Mouse (Mus musculus) adrenal gland, adult 2 months (tissue): ENCODE measurements at regions not wholly inside any gene's neighbourhood (a gene's known extent, or its start where the extent isn't known, plus 50 kb on each side); places are given as distances from the start of the nearest gene placed in this dataset.

ENCODE experiments used
- DNase-seq: peaks from one replicate; pipeline ENCODE4 v3.0.0; 2021

DNA sequence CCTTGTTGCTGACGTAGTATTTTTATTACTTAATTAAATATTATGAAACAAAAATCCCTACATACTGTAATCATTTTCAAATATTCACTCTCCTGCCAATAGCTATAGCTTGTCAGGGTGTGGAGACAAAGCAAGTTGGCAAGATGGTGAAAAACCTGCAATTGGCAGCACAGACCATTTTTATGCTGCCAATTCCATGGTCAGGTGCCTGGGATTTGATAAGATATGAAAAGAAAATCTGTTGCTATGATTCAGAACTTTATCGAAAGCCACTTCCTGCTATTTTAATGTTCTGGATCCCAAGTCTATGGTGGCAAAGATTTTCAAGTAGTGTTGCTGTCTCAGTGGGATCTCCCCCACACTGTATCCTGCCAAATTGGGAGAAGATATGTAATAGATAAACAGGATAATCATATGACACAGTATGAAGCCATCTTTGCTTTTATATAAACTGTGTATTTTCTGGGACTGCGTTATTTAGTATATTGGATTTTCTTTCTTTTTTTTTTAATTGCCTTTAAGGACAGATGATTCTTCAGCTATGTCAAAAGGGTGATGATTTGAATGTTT is 165.3 kb upstream of the Lrrc3b start:
- DNase-seq: no peak

DNA sequence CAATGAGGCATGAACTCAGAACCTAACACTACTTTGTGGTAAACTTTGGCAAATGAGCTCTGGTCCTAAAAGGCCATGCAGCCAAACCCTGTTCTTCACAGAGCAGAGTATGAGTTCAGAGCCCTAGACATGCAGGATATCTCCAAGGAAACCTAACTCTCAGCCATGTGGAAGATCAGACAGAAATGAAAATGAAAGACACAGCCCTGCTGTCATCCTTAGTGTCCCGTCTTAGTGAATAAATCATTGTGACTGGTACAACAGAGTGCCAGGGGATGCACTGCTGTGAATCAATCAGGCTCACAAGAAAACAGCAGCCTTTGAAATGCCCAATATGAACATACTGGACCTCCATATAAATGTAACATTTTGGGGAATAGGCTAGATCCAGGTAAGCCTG is 171.4 kb upstream of the Lrrc3b start:
- DNase-seq: no peak

DNA sequence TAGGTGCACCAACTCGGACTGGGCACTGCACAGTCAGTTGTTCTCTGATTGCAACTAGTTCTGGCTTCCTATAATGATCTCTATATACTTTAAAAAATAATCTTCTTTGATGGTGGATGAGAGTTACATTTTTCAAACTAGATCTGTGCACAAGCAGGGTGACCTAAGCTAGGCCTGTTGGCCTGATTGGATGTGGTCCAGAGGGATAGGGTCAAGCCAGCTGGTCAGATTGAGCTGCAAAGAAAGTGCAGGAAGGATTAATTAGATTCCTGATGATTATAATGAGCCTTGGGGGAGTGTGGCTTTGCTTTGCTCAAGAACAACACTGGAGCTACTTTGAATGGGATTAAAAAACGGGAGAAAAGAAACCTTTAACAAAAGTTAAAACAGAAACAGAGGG is 195.8 kb upstream of the Lrrc3b start:
- no peak for DNase-seq

DNA sequence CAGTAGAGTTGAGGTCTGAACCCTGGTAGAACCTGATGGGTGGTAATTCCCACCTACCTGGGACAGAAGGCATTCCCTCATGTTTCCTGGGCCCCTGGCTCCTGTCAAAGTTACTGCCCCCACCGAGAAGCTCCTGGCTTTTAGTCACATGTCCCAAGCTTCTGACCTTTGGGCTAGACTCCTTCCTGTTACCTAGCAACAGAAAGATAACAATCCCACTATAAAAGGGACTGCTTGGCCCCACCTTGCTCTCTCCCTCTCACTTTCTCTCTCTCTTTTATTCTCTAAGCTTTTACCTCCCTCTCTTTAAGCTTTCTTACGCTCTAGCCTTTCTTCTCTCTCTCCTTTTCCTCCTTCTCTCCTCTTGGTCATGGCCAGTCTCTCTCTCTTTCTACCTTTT is 198.9 kb upstream of the Lrrc3b start:
- DNase-seq: no peak

DNA sequence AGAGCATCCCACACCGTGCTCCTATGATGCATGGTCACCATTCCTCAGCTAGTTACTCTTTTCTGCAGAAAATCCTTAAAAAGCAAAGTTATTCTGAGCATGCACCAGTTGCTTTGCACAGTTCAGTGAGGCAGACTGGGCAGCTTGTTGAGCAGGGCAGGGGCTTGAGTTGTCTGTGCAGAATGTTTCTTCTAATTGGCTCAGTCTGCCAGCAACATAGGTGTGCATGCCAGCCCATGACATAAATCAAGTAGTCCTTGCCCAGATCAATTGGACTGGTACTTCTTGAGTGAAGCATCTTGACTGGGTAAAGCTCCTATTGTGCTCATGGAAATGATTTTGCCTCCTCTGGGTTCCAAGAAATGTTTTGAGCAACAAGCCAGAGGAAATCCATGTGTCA is 200.1 kb upstream of the Lrrc3b start:
- no peak for DNase-seq

DNA sequence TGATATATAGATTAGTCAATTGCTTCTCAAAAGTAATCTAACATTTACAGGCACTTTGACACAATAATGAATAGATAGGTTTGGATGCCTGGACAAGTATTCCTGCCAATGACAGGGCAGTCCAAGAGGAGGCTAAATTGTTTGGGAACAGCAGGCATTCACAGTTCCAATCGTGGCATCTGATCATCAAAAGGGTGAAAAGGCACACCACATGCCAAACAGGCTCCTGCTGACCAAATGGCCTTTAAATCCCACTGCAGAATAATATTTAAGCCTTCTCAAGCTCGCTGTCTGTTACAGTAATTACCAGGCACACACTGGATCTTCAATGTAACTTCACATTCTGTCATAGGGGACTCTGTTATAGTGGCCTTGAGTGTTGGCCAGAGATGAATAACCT is 222.1 kb upstream of the Lrrc3b start:
- DNase-seq: peak; percentile 13

DNA sequence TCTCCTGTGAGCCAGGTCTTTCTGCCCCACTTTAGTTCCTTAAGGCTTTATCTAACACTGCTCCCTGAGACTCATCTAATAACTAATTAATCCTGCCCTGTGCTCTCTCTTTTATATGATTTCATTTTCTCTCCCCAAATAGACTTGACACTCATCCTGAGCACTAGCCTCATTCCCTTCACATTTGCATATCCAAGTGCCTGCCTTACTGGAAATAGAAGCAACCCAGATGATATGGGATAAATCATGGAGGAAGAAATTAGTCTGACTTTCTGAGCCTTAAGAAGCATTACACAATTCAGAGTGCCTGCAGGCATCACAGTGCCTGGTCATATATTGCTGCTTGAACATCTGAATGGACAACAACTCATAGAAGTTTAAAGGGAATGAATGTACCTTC is 233.5 kb upstream of the Lrrc3b start:
- DNase-seq: no peak

DNA sequence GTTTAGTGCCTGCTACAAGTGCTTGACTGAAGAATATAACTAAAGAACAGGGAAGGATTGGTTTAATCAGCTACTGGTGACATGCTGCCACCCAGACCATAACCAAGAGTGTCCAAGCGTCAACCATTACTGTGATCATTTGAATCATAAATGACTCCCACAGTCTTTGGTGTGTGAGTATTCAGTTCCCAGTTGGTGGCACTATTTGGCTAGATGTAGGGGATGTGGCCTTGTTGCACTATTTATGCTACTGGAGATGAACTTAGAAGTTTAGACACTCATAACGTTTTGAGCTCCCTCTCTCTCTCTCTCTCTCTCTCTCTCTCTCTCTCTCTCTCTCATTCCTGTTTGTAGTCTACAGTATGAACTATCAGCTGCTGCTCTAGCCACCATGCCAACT is 238.4 kb upstream of the Lrrc3b start:
- DNase-seq: no peak

DNA sequence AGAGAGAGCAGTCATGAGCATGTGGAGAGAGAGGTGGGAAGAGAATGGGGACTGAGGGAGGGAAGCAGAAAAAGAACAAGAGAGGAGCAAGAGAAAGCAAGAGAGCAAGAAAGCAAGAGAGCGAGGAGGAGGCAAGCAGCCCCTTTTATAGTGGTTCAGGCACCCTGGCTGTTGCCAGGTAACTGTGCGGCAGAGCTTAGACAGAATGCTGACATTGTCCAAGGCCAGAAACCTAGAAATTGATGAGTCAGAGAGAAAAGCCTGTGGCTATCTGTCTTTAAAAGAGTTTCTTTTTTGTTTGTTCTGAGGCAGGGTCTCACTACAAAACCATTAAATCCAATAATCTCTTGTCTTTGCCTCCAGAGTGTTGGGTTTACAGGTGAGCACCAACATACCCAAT is 240.7 kb upstream of the Lrrc3b start:
- peak; percentile 31 for DNase-seq

DNA sequence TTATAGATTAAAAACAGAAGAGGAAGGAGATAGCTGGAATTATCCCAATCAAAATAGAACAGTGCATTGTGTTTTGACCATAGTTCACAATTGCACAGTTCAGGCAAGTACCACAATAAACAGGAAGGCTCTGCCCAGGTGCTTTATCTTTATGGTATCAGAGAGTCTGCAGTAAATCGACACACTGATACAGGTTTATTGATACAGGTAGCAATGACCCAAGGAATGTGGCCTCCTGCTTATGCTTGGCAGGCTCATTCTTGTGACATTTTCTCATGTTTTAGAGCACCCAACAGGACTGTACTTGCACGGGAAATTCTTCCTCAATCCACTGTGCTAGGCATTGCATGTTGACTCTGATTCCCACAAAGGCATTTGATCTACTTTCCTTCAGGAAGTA is 259.2 kb upstream of the Lrrc3b start:
- DNase-seq: no peak

DNA sequence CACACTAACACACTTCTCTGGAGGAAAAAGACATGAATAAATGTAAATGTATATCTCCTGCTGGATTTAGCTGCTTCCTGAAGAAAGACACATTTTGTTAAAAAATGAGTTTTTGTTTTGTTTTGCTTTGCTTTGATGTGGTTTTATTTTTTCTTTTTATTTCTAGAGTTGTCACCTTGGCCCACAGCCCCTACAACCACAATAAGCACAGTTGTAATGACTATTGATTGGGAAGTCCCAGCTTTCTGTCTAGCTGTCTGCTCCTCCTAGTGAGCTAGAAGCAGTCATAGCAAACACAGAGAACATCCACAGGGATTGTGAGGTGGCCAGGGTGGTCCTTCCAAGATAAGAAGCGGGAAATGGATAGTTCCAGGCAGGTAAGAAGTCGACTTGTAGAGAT is 259.8 kb upstream of the Lrrc3b start:
- DNase-seq: no peak

DNA sequence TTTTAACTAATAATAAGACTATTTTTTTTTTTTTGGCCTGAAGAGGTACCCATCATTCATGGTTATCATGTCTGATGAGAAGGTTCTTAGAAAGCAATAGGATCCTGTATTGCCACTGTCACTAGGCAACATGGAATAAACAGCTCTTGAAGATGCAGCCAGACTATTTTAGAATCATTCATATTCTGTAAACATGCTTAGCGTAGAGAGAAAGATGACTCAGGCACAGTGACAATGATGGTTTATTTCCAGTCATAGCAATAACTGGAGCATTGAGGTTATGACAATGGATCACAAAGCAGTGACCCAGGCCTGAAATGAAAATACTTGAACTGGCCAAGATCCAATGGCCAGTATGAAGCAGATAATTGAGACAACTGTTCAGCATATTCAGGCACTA is 283.3 kb upstream of the Lrrc3b start:
- DNase-seq: no peak

DNA sequence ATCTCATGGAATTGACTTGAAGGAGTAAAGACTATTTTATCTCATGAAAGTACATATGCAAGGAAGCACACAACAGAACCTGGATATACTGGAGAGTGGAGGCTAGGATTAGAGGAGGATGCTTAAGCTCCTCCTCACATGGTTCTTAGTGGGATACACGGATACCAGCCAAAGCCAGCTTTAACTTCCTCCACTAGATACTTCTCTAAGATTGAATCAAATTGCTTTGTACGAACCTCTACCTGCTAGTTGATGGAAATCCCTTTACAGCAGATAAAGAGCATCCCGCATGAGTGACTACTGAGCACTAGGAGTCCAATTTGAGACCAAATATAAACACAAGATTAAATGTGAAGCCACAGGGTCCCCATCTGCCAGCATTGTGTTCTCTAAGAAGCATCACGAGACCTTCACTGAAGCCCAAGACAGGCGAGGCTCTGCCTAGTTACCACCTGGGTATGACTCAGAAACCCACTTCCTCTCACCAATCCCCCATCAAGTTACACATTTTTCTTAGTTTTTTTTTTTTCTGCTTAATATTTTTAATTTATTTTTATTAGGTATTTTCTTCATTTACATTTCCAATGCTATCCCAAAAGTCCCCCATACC is 307.9 kb upstream of the Lrrc3b start:
- no peak for DNase-seq

DNA sequence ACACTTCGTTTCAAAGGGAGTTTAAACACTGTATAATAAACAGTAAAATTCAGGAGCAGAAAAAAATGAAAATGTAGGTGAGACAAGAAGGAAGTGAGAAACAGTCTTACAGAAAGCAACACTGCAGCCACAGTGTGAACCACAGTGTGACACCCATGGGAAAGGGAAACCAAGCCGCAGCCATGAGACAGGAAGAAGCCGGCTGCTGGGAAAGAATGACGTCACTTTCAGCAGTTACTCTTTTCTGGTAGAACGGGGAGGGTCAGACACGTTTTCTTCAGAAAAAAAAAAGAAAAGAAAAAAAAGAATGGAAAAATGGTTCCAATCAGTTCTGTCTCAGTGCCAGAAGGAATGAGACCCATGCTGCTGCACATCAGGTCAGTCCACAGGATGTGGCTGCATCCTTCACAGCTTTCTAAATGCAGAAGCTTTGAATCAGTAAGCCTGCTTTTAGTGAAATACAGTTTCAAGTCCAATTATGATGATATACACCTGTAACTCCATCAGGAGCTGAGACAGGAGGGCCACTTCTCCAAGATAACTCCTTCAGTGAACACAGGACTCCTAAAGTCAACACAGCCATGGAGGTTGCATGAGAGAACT is 331.2 kb upstream of the Lrrc3b start:
- no peak for DNase-seq

DNA sequence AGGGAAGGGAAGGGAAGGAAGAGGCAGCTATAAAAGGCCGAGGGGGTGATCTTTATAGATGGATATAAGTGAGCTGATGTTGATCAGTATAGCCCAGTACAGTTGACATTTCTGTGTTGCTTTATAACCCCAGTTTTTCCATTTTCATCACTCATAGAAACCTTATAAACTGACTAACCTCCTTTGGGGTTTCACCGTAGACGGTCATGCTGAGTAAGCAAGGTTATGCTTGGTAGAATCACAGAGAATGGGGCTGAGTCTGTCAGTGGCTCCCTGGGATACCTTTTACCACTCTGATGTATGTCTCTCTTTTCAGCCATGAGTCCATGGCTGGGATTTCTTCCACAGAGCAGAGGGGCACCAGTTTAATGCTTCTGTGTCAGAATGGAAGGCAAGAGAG is 345.9 kb upstream of the Lrrc3b start:
- no peak for DNase-seq

DNA sequence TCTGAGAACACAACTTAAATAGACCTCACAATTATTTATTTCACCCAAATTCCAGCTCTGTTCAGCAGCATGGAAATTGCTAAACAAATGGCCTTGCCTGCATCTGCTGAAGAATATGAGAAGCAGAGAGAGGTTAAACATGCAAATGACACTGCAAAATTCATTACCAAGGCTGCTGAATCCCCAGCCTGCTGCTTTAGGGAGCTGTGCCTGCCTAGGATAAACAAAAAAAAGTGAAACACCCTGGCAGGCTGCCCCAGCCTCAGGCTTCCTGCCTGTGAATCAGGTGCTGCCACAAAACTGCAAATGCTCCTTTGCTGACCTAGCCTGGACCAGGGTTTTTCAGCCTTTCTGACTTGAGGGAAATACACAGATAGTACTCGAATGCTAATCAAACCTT is 346.4 kb upstream of the Lrrc3b start:
- peak; percentile 26 for DNase-seq

DNA sequence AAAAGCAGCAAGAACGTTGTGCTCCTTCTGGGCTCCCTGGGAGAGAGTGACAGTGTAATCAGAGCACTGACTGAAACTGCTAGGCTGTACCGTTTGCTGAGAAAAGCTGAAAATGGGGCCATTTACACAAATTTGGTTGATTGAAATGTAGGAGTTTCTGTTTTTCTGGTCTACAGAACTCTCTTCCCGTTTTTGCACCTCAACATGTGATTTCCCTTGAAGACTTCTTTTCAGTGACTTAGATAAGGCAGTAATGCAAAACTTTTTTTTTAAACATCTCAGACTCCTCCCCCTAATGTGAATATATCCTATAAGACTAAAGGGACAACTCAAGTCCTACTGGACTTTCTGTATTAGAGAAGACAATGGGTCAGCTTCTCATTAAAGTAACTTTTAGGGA is 356.9 kb upstream of the Lrrc3b start:
- DNase-seq: no peak

DNA sequence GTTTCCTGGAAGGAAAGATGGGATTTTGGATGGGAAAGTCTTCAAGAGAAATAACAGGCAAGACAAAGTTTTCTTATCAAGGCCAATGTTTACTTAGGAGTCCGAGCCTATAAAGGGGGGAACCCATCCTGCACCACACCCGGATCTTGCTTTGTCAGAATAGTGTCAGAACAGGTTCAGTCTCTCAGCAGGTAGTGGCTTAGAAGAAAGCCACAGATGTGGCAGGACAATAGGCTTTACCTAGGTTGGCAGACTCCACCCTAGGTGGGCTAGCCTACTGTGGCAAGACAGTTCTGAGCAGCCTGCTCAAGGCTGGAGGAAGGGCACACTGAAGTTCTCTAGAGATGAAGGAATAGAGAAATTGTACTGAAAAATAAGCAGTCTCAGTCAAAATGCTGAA is 358.2 kb upstream of the Lrrc3b start:
- no peak for DNase-seq

DNA sequence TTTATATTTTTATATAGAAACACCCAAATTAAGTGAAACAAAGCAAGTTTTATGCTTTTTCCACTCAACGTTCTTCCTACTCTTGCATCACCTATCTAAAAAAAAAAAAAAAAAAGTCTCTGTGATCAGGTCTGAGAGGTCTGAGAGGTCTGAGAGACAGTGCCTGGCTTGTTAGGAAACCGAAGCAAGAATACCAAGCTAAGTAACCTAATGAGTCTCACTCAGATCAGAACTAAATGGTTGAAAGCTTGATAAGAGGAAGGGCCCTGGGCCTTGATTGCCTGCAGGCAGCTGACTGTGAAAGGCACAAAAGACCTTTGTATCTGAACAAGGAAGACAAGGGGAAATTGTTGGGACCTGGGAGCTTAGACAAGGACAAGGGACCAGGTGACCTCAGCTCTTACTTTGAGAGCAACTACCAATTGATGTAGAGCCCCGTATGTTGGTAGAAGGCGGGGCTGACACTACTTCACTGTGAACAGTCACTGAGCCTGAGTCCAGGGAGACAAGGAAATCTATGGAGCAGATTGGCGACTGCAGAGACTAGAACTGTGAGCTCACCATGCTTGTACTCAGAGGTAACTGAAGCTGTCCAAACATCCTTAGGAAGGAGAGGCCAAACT is 362.8 kb upstream of the Lrrc3b start:
- no peak for DNase-seq

DNA sequence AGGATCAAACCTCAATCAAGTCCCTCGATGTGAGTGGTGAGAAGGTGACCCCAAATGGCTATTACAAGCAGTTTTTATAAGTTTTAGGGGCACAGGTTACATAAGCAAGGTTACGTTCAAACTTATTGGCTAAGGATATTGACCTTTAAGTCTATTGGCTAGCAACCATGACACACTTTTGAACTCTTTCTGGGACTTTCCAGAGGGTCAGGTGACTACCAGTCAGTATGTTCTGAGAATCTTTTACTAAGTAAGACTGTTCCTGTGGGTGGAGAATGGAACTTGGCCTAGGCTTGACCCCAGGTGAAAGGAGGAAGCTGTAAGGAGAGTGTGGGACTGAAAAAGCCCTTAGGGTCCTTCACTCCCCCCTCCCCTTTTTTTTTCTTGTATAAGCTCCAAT is 370.3 kb upstream of the Lrrc3b start:
- DNase-seq: no peak

DNA sequence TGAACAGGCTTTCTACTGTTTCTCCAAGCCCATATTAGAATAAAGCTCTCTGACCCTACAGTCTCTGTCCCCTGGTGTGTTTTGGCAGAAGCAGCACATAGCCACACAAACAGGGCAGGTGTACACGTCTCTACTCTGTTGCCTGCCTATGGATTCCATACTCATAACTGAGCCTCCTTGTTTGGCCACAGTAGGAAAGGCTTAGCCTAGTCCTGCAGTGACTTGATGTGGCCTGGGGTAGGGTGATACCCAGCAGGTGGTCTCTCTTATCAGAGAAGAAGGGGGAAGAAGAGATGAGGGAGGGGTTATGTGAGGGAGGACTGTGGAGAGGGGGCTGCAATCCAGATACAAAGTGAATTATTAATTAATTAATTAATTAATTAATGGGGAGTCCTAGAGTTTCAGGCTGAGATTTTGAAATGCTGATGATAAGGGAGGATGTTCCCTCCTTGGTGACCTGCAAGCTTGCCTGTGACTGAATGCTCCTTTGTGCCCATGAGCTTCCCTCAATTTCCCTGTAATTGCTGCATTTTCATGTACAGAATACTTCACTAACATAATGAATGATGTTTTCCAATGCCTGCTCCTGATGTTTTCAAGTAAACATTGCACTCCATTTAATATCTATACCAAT is 402.7 kb upstream of the Lrrc3b start:
- DNase-seq: no peak

DNA sequence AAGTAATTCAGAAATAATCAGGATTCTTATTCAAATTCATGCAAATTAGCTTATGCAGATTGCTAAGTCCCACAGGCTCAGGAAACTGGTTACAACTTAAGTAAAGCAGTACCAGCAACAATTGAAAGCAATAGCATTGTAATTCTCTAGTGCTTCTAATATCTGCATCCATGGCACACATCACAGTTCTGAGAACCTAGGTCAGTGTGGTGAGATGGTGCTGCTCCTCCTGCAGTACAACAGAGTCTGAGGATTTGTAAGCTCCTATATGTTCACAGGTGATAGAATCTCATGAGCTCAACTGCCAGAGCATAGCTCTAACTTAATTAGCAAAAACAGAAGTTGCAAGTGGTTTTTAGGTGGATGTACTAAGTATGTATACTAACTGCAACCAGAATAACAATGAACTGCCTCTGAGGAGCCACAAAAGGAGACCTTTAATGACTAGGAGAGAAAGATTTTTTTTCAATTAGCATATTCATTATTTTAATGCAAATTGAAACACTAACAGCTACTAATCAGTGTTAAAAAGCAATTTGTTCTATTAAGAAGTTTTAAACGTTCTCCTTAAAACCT is 403.3 kb upstream of the Lrrc3b start:
- no peak for DNase-seq

DNA sequence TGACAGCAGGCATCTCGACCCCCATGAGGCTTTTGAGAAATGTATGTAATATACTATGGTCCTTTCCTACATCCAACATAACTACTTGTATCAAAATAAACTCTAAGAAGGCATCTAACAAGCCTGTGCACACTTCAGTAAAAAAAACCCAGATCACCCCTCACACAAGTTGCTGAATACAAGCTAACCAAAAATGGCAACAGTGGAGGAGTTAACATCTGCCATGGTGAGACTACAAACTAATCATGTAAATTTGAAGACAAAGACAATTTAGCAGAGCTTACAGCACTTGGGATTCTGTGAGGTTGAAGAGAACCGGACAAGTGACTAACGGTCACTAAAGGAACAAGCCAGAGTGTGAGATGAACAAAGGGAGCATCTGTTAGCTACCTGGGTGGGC is 380.6 kb upstream of the Ngly1 start:
- no peak for DNase-seq
